Mouse (Mus musculus) hindbrain, embryonic 11.5 days (tissue): ENCODE measurements at regions not wholly inside any gene's neighbourhood (a gene's known extent, or its start where the extent isn't known, plus 50 kb on each side); places are given as distances from the start of the nearest gene placed in this dataset.

ENCODE experiments used
- ATAC-seq: fragments of 200-750 bp; cut with Nextera tagmentation; 2 replicates; pipeline ENCODE4 v1.8.0; 2017; ENCODE audit warnings: mild to moderate bottlenecking, moderate TSS enrichment, moderate library complexity; ENCODE audit not compliant: low FRiP score
- DNase-seq: peaks from one replicate; pipeline ENCODE4 v3.0.0-alpha.2; 2015; ENCODE audit warnings: low spot score
- H3K27ac ChIP-seq: fragments of 300-500 bp; sonication (generic); 2 replicates; pipeline ENCODE4 v1.5.1; 2014; ENCODE audit warnings: mild to moderate bottlenecking, low read depth, low read length
- H3K27me3 ChIP-seq: fragments of 300-500 bp; sonication (generic); 2 replicates; pipeline ENCODE4 v1.6.1; 2014; ENCODE audit warnings: mild to moderate bottlenecking, low read length, moderate library complexity, mixed read lengths; ENCODE audit not compliant: control insufficient read depth, insufficient read depth
- H3K36me3 ChIP-seq: fragments of 300-500 bp; sonication (generic); 2 replicates; pipeline ENCODE4 v1.6.1; 2014; ENCODE audit warnings: mild to moderate bottlenecking, low read length, moderate library complexity, mixed read lengths; ENCODE audit not compliant: control insufficient read depth, insufficient read depth
- H3K4me1 ChIP-seq: fragments of 300-500 bp; sonication (generic); replicated peaks from 2 replicates; pipeline ENCODE4 v1.6.1; 2014; ENCODE audit warnings: low read length, mixed read lengths; ENCODE audit not compliant: control insufficient read depth, insufficient read depth
- H3K4me2 ChIP-seq: fragments of 300-500 bp; sonication (generic); replicated peaks from 2 replicates; pipeline ENCODE4 v1.6.1; 2014; ENCODE audit warnings: mild to moderate bottlenecking, low read depth, low read length
- H3K4me3 ChIP-seq: fragments of 300-500 bp; sonication (generic); 2 replicates; pipeline ENCODE4 v1.5.1; 2014; ENCODE audit warnings: low read depth, low read length
- H3K9ac ChIP-seq: fragments of 300-500 bp; sonication (generic); 2 replicates; pipeline ENCODE4 v1.6.1; 2014; ENCODE audit warnings: low read depth, low read length
- H3K9me3 ChIP-seq: fragments of 300-500 bp; sonication (generic); 2 replicates; pipeline ENCODE4 v1.6.1; 2016; ENCODE audit warnings: low read length; ENCODE audit not compliant: control insufficient read depth
- WGBS: fragments of 180-500 bp; shearing (Covaris S2); extraction: QIAGEN DNeasy Blood & Tissue Kit; methylation state at CpG from one replicate; pipeline ENCODE4 v1.1.7; 2014; 5-methylcytosine and 5-hydroxymethylcytosine counted together

DNA sequence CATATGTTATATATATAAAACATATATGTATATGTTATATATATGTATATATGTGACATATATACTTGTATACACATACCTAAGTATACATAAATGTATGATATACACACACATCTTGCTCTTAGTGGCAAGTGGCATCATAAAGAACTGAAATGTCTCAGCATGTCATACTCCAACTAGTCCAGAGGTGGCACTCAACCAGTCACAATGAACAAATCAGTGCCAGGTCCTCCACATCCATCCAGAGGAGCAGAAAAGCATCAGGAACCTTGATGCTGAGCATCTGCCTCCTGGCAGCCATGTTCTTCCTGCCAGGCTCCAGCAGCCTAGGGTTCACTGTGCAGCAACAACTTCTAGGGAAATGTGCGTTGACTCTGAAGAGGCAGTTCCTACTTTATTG lies 405.2 kb upstream of the Mki67 start:
- Histone ChIP-seq H3K9ac (no peak overlapping the region), H3K4me1 (no peaks in the 10 kb centered on the region), H3K9me3 (no peaks in the 10 kb centered on the region), H3K4me3 (no peak overlapping the region), H3K36me3 (no peaks in the 10 kb centered on the region), H3K27me3 (no peaks in the 10 kb centered on the region), H3K27ac (no peak overlapping the region), H3K4me2 (no peak overlapping the region)
- 86% methylated on average over 1 of the region's 1 CpGs for WGBS
- DNase-seq (no peak), ATAC-seq (no peak)

DNA sequence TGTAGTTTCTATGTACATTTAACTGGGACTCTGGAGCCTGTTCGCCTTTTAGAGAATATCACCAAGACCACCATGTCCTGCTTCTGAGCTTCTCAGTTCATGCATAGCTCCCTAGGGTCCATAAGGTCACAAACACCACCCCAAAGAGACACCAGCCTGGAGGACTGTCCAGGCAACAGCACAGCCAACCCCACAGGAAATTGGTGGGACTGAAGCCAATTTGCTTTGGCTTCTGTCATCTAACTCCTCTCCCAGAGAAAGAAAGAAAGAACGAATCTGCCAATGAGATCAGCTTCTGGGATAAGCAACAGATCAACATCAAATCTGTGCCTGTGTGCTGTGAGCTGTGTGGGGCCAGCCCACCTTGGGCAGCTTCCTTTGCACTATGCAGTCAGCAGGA lies 408.6 kb upstream of the Mki67 start:
- Histone ChIP-seq H3K9me3 (no peaks in the 10 kb centered on the region), H3K9ac (no peak overlapping the region), H3K27me3 (no peaks in the 10 kb centered on the region), H3K4me3 (no peak overlapping the region), H3K4me1 (no peaks in the 10 kb centered on the region), H3K27ac (no peak overlapping the region), H3K36me3 (no peaks in the 10 kb centered on the region), H3K4me2 (no peak overlapping the region)
- WGBS: 76% methylated on average over 2 of the region's 2 CpGs
- ATAC-seq (no peak), DNase-seq (no peak)

DNA sequence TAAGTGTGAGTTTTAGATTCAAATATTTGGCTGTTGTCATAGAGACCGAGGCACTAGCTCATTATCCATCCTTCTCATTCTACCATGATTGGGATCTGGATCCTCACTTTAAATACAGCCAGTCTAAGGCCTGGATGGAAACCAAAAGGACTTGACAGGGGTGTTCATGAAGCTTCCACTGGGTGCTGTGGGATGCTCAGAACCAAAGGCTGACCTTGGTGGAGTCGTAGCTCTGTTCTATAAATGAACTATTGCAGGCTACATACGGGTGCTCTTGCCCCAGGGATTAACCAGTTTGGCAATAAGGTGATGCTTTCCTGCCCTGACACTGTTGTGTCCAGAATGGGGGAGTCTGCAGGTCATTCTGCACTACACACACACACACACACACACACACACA lies 410.2 kb upstream of the Mki67 start:
- ATAC-seq: no peak
- no peak for DNase-seq
- Histone ChIP-seq H3K36me3 (no peaks in the 10 kb centered on the region), H3K4me2 (no peak overlapping the region), H3K4me3 (no peak overlapping the region), H3K9ac (no peak overlapping the region), H3K27ac (no peak overlapping the region), H3K9me3 (no peaks in the 10 kb centered on the region), H3K4me1 (peaks cover 2% of the 10 kb centered on the region; the same call in 1 of the 2 replicates), H3K27me3 (no peaks in the 10 kb centered on the region)
- WGBS: 89% methylated on average over 3 of the region's 3 CpGs

DNA sequence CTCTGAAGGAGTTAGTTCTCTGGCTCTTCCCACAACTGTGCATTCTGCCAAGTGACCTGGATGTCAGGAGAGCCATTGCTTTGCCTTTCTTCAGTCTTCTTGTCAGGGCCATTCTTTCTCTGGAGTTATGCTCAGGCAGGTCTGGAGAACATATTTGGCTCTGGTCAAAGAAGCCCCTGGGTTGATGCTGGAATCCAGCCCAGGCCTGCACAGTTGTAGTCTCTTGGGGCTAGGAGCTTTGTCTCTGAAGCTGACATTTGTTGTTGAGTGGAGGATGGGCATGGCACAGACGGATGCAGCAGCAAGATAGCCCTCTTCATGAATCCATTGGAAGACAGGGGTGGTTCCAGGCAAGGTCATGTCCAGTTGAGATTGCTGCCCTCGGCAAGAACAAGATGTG lies 411.4 kb upstream of the Mki67 start:
- H3K4me1 ChIP-seq: peaks cover 2% of the 10 kb centered on the region; the same call in 1 of the 2 replicates
- no peak for ATAC-seq

DNA sequence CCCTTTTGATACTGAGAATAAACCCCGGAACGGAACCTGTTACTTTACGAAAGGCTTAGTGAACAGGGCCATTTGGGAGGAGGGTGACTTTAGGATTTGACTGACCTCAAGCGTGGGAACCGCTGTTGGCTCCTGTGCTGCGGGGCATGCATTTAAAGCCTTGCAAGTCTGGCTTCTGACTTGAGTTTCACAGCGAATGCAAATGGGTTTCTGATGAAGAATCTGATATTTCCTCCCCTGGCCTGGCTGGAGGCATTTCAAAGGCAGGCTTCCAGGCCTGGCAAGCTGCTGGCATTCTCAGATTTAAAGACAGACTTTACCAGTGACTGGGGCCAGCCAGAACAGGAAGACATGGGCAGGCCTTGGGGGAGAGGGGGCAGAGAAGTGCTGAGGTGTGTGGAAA lies 413.6 kb upstream of the Mki67 start:
- Histone ChIP-seq H3K27me3 (no peaks in the 10 kb centered on the region), H3K36me3 (no peaks in the 10 kb centered on the region), H3K4me1 (peaks cover 2% of the 10 kb centered on the region; the same call in 1 of the 2 replicates), H3K4me2 (no peak overlapping the region), H3K9ac (no peak overlapping the region), H3K9me3 (no peaks in the 10 kb centered on the region), H3K27ac (no peak overlapping the region), H3K4me3 (no peak overlapping the region)
- DNase-seq (no peak), ATAC-seq (no peak)
- 56% methylated on average over 7 of the region's 7 CpGs for WGBS

More for the DNA sequence above, 411.4 kb upstream of the Mki67 start:
- Histone ChIP-seq H3K4me3 (no peak overlapping the region), H3K9ac (no peak overlapping the region), H3K36me3 (no peaks in the 10 kb centered on the region), H3K9me3 (no peaks in the 10 kb centered on the region), H3K27ac (no peak overlapping the region), H3K4me2 (no peak overlapping the region), H3K27me3 (no peaks in the 10 kb centered on the region)
- WGBS: 73% methylated on average over 2 of the region's 2 CpGs
- no peak for DNase-seq

DNA sequence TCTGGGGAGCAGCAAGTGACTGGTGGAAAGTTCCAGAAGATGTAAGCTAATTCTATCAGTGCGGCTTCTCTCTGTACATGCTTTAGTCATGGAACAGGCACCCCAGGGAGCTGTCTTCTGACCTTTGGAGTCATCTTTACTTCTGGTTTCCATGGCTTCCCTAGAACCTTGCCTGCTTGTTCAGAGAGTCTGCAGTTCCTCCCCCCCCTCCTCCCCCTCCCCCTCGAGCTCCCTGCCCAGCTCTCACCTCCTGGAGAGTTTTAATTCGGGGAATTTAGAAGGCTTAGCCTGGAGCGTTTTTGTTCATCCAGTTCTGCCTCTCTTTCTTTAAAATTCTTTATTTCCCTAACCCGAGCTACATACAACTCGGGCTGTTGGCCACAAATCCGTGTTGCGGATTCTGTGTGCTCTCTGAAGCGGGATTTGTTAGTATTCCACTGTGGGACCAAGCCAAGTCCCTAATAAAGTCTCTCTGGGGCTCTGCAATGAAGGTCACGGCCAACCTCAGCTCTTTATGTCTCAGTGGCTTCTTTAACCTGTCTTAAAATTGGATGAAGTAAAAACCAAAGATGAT lies 414.6 kb upstream of the Mki67 start:
- H3K4me2 ChIP-seq: no peak overlapping the region
- no peaks in the 10 kb centered on the region for H3K27me3 ChIP-seq
- no peak overlapping the region for H3K4me3 ChIP-seq
- H3K9ac ChIP-seq: no peak overlapping the region
- ATAC-seq (no peak), DNase-seq (no peak)
- 40% methylated on average over 10 of the region's 10 CpGs for WGBS
- H3K9me3 ChIP-seq: no peaks in the 10 kb centered on the region
- no peaks in the 10 kb centered on the region for H3K36me3 ChIP-seq
- no peak overlapping the region for H3K27ac ChIP-seq
- H3K4me1 ChIP-seq: peaks cover 2% of the 10 kb centered on the region; the same call in 1 of the 2 replicates

DNA sequence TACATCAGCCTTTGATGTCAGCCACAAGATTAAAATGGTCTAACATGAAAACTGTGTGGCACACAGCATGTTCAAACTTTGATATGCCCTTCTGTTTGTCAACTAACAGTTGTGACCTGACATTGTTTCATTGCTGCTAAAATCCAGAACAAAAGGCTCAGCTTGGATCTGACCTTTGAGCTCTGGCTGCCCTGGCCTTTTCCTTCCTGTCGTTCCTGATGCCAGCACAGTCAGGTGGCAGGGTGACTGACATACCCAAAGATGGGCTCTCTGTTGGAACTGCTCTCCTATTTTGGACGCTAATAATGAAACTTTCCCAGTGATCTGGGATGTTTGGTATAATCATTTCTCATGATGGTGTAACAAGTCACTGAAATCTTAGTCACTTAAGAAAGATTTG lies 416.8 kb upstream of the Mki67 start:
- H3K4me1 ChIP-seq: peaks cover 2% of the 10 kb centered on the region; the same call in 1 of the 2 replicates

DNA sequence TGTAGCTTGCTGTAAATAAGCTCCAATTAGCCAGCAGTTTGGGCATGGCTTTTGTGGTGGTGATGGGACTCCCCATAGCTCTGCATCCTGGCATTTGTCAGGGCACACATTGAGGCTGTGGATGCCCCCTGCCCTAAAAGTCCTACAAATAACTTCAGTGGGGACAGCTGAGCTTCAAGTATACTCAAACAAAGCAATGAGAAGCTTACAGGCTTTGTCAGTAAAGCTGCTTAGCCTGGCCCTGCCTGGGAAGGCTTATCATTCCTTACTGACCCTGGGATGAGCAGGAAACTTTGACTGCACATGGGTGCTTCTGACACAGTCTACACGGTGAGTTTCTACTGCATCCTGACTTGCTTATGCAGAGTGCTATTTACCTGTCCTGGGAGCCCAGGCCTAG lies 420.5 kb upstream of the Mki67 start:
- H3K4me1 ChIP-seq: no peaks in the 10 kb centered on the region
- no peaks in the 10 kb centered on the region for H3K36me3 ChIP-seq
- no peak overlapping the region for H3K9ac ChIP-seq
- H3K9me3 ChIP-seq: no peaks in the 10 kb centered on the region
- DNase-seq (no peak), ATAC-seq (no peak)
- no peak overlapping the region for H3K4me3 ChIP-seq
- H3K27me3 ChIP-seq: no peaks in the 10 kb centered on the region
- WGBS: 97% methylated on average over 1 of the region's 1 CpGs
- no peak overlapping the region for H3K4me2 ChIP-seq
- no peak overlapping the region for H3K27ac ChIP-seq

More for the DNA sequence above, 416.8 kb upstream of the Mki67 start:
- no peaks in the 10 kb centered on the region for H3K9me3 ChIP-seq
- 65% methylated on average over 2 of the region's 2 CpGs for WGBS
- no peaks in the 10 kb centered on the region for H3K27me3 ChIP-seq
- no peak overlapping the region for H3K9ac ChIP-seq
- no peaks in the 10 kb centered on the region for H3K36me3 ChIP-seq
- H3K4me2 ChIP-seq: no peak overlapping the region
- no peak overlapping the region for H3K4me3 ChIP-seq
- ATAC-seq (no peak), DNase-seq (no peak)
- no peak overlapping the region for H3K27ac ChIP-seq

DNA sequence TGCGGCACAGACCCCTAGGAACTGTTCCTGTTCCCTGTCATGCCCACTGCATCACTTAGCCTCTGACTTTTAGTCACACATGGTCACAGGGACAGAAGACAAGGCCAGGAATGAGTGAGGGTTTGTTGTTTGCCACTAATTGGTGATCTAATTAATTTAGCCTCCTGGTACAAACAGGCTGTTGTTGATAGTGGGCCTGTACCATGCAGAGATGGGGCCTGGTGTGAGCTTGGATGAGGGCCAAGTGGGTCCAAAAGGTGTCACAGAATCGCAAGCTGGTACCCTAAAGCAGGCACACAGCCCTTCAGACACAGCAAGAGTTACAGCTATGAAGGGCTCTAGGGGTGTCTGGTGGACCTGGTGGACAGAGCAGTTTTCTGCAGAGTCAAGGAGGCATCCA lies 421.2 kb upstream of the Mki67 start:
- no peaks in the 10 kb centered on the region for H3K27me3 ChIP-seq
- H3K36me3 ChIP-seq: no peaks in the 10 kb centered on the region
- DNase-seq (no peak), ATAC-seq (no peak)
- H3K27ac ChIP-seq: no peak overlapping the region
- H3K4me2 ChIP-seq: no peak overlapping the region
- H3K4me3 ChIP-seq: no peak overlapping the region
- 89% methylated on average over 2 of the region's 2 CpGs for WGBS
- H3K4me1 ChIP-seq: no peaks in the 10 kb centered on the region
- H3K9me3 ChIP-seq: no peaks in the 10 kb centered on the region
- no peak overlapping the region for H3K9ac ChIP-seq
